Mouse (Mus musculus) hindbrain, embryonic 13.5 days (tissue): ENCODE results near the gene Sema6d. TPM values are rescaled to one million over a fixed set of nuclear protein-coding genes. Genes with fewer than 3 reads are reported as not detected.
"Not testable (repeated sequence)": the region's sequence is repeated elsewhere in the genome, so short reads cannot be mapped to it uniquely, and the experiment has no call there.

Source experiments
- ATAC-seq: fragments of 200-750 bp; cut with Nextera tagmentation; 2 replicates; pipeline ENCODE4 v1.8.0; 2017; ENCODE audit warnings: moderate TSS enrichment; ENCODE audit not compliant: low FRiP score
- H3K27ac ChIP-seq: fragments of 300-500 bp; sonication (generic); 2 replicates; pipeline ENCODE4 v1.5.1; 2015; ENCODE audit warnings: inconsistent platforms, mild to moderate bottlenecking, moderate library complexity
- H3K27me3 ChIP-seq: fragments of 300-500 bp; sonication (generic); 2 replicates; pipeline ENCODE4 v1.6.1; 2015; ENCODE audit warnings: mild to moderate bottlenecking, inconsistent platforms
- H3K36me3 ChIP-seq: fragments of 300-500 bp; sonication (generic); 2 replicates; pipeline ENCODE4 v1.6.1; 2015; ENCODE audit warnings: mild to moderate bottlenecking, inconsistent platforms
- H3K4me1 ChIP-seq: fragments of 300-500 bp; sonication (generic); replicated peaks from 2 replicates; pipeline ENCODE4 v1.6.1; 2015; ENCODE audit warnings: inconsistent platforms
- H3K4me2 ChIP-seq: fragments of 300-500 bp; sonication (generic); 2 replicates; pipeline ENCODE4 v1.6.1; 2015; ENCODE audit warnings: inconsistent platforms, mild to moderate bottlenecking, moderate library complexity
- H3K4me3 ChIP-seq: fragments of 300-500 bp; sonication (generic); 2 replicates; pipeline ENCODE4 v1.5.1; 2015; ENCODE audit warnings: mild to moderate bottlenecking, inconsistent platforms
- H3K9ac ChIP-seq: fragments of 300-500 bp; sonication (generic); 2 replicates; pipeline ENCODE4 v1.6.1; 2015; ENCODE audit warnings: mild to moderate bottlenecking, inconsistent platforms
- H3K9me3 ChIP-seq: fragments of 300-500 bp; sonication (generic); 2 replicates; pipeline ENCODE4 v1.6.1; 2016; ENCODE audit warnings: inconsistent platforms
- WGBS: fragments of 180-500 bp; shearing (Covaris S2); methylation state at CpG from one replicate; pipeline ENCODE4 v1.1.7; 2015; 5-methylcytosine and 5-hydroxymethylcytosine counted together
- polyA plus RNA-seq: library from polyadenylated mRNA; unstranded; fragments of >200 nt; fragmentation: Nextera tagmentation; extraction: Ambion mirVana; gene quantifications from 2 replicates; pipeline ENCODE4 v1.2.1, GENCODE M21; 2015

The Sema6d gene
- polyA plus RNA-seq, 1 experiment from 2014 or later = 35.6 TPM

GRCm38 (mm10) chr2:124322528-124323215 lies 232.9 kb downstream of the Sema6d start:
- Histone ChIP-seq H3K9ac (no peak overlapping the region), H3K9me3 (no peaks in the 10 kb centered on the region), H3K4me1 (no peaks in the 10 kb centered on the region), H3K4me3 (no peak overlapping the region), H3K27me3 (no peaks in the 10 kb centered on the region), H3K36me3 (no peaks in the 10 kb centered on the region), H3K4me2 (no peak overlapping the region), H3K27ac (no peak overlapping the region)
- ATAC-seq = no peak
- 83% methylated on average over 5 of the region's 5 CpGs for WGBS

- Histone ChIP-seq H3K9ac (no peak overlapping the region), H3K4me3 (no peak overlapping the region), H3K9me3 (no peaks in the 10 kb centered on the region), H3K4me2 (no peak overlapping the region), H3K27me3 (no peaks in the 10 kb centered on the region), H3K4me1 (no peaks in the 10 kb centered on the region), H3K36me3 (no peaks in the 10 kb centered on the region), H3K27ac (no peak overlapping the region)
- WGBS = 87% methylated on average over 6 of the region's 6 CpGs
- no peak for ATAC-seq
Measured at GRCm38 (mm10) chr2:124324107-124324724, 234.4 kb downstream of the Sema6d start.

GRCm38 (mm10) chr2:124329473-124330130 lies 239.8 kb downstream of the Sema6d start:
- Histone ChIP-seq H3K9ac (no peak overlapping the region), H3K36me3 (no peaks in the 10 kb centered on the region), H3K4me2 (no peak overlapping the region), H3K9me3 (no peaks in the 10 kb centered on the region), H3K27me3 (no peaks in the 10 kb centered on the region), H3K27ac (no peak overlapping the region), H3K4me3 (no peak overlapping the region), H3K4me1 (no peaks in the 10 kb centered on the region)
- no peak for ATAC-seq
- WGBS = 39% methylated on average over 1 of the region's 1 CpGs

GRCm38 (mm10) chr2:124332890-124333289 lies 243.1 kb downstream of the Sema6d start:
- Histone ChIP-seq H3K4me2 (no peak overlapping the region), H3K9ac (no peak overlapping the region), H3K27ac (no peak overlapping the region), H3K27me3 (no peaks in the 10 kb centered on the region), H3K4me1 (peaks cover 19% of the 10 kb centered on the region), H3K9me3 (no peaks in the 10 kb centered on the region), H3K4me3 (no peak overlapping the region), H3K36me3 (no peaks in the 10 kb centered on the region)
- ATAC-seq = no peak
- 85% methylated on average over 5 of the region's 5 CpGs for WGBS

GRCm38 (mm10) chr2:124334655-124335054 lies 244.9 kb downstream of the Sema6d start:
- not testable (repeated sequence) for H3K4me3 ChIP-seq, H3K27me3 ChIP-seq, H3K9me3 ChIP-seq, H3K36me3 ChIP-seq, ATAC-seq, H3K9ac ChIP-seq, H3K4me2 ChIP-seq, H3K27ac ChIP-seq
- WGBS = 90% methylated on average over 2 of the region's 2 CpGs
- H3K4me1 ChIP-seq = peaks cover 26% of the 10 kb centered on the region

- WGBS = 68% methylated on average over 6 of the region's 6 CpGs
- Histone ChIP-seq H3K4me1 (peaks cover 26% of the 10 kb centered on the region), H3K27me3 (no peaks in the 10 kb centered on the region), H3K4me3 (no peak overlapping the region), H3K9me3 (no peaks in the 10 kb centered on the region), H3K27ac (no peak overlapping the region), H3K9ac (no peak overlapping the region), H3K4me2 (no peak overlapping the region), H3K36me3 (no peaks in the 10 kb centered on the region)
- ATAC-seq = no peak
Measured at GRCm38 (mm10) chr2:124338296-124338695, 248.5 kb downstream of the Sema6d start.

GRCm38 (mm10) chr2:124354191-124354590 lies 264.4 kb downstream of the Sema6d start:
- H3K4me1 ChIP-seq = no peaks in the 10 kb centered on the region
- no peaks in the 10 kb centered on the region for H3K27me3 ChIP-seq
- no peak overlapping the region for H3K4me3 ChIP-seq
- H3K27ac ChIP-seq = no peak overlapping the region
- H3K36me3 ChIP-seq = no peaks in the 10 kb centered on the region
- no peaks in the 10 kb centered on the region for H3K9me3 ChIP-seq
- H3K4me2 ChIP-seq = no peak overlapping the region
- WGBS = 81% methylated on average over 2 of the region's 2 CpGs
- H3K9ac ChIP-seq = no peak overlapping the region
- ATAC-seq = no peak

- no peaks in the 10 kb centered on the region for H3K27me3 ChIP-seq
- 87% methylated on average over 2 of the region's 2 CpGs for WGBS
Measured at GRCm38 (mm10) chr2:124354716-124355115, 264.9 kb downstream of the Sema6d start.

GRCm38 (mm10) chr2:124369291-124369690 lies 279.5 kb downstream of the Sema6d start:
- Histone ChIP-seq H3K27me3 (no peaks in the 10 kb centered on the region), H3K4me3 (no peak overlapping the region), H3K27ac (no peak overlapping the region), H3K36me3 (no peaks in the 10 kb centered on the region), H3K4me1 (no peaks in the 10 kb centered on the region), H3K4me2 (no peak overlapping the region), H3K9ac (no peak overlapping the region), H3K9me3 (no peaks in the 10 kb centered on the region)
- WGBS = 65% methylated on average over 1 of the region's 1 CpGs
- ATAC-seq = no peak

More at GRCm38 (mm10) chr2:124354716-124355115, 264.9 kb downstream of the Sema6d start:
- no peak overlapping the region for H3K4me3 ChIP-seq
- H3K9ac ChIP-seq = no peak overlapping the region
- no peaks in the 10 kb centered on the region for H3K4me1 ChIP-seq
- H3K9me3 ChIP-seq = no peaks in the 10 kb centered on the region
- no peak overlapping the region for H3K4me2 ChIP-seq
- ATAC-seq = no peak
- no peaks in the 10 kb centered on the region for H3K36me3 ChIP-seq
- H3K27ac ChIP-seq = no peak overlapping the region

- 68% methylated on average over 2 of the region's 2 CpGs for WGBS
Measured at GRCm38 (mm10) chr2:124369991-124370390, 280.2 kb downstream of the Sema6d start.

GRCm38 (mm10) chr2:124371363-124371762 lies 281.6 kb downstream of the Sema6d start:
- no peak overlapping the region for H3K4me3 ChIP-seq
- no peaks in the 10 kb centered on the region for H3K36me3 ChIP-seq
- WGBS = 80% methylated on average over 2 of the region's 2 CpGs
- no peak for ATAC-seq
- H3K4me1 ChIP-seq = no peaks in the 10 kb centered on the region
- H3K9me3 ChIP-seq = no peaks in the 10 kb centered on the region
- no peak overlapping the region for H3K27ac ChIP-seq
- no peak overlapping the region for H3K9ac ChIP-seq
- H3K4me2 ChIP-seq = no peak overlapping the region
- no peaks in the 10 kb centered on the region for H3K27me3 ChIP-seq

More at GRCm38 (mm10) chr2:124369991-124370390, 280.2 kb downstream of the Sema6d start:
- Histone ChIP-seq H3K4me3 (no peak overlapping the region), H3K27me3 (no peaks in the 10 kb centered on the region), H3K4me1 (no peaks in the 10 kb centered on the region), H3K9me3 (no peaks in the 10 kb centered on the region), H3K27ac (no peak overlapping the region), H3K36me3 (no peaks in the 10 kb centered on the region), H3K4me2 (no peak overlapping the region), H3K9ac (no peak overlapping the region)
- ATAC-seq = no peak

GRCm38 (mm10) chr2:124385053-124385452 lies 295.3 kb downstream of the Sema6d start:
- WGBS = 83% methylated on average over 1 of the region's 1 CpGs
- H3K4me3 ChIP-seq = no peak overlapping the region

More at GRCm38 (mm10) chr2:124385053-124385452, 295.3 kb downstream of the Sema6d start:
- no peak overlapping the region for H3K27ac ChIP-seq
- no peaks in the 10 kb centered on the region for H3K9me3 ChIP-seq
- no peaks in the 10 kb centered on the region for H3K4me1 ChIP-seq
- H3K4me2 ChIP-seq = no peak overlapping the region
- no peak for ATAC-seq
- H3K9ac ChIP-seq = no peak overlapping the region
- no peaks in the 10 kb centered on the region for H3K27me3 ChIP-seq
- H3K36me3 ChIP-seq = no peaks in the 10 kb centered on the region
